Mouse (Mus musculus) granulocyte monocyte progenitor cell, adult 5-6 weeks (primary cell): ENCODE results near the gene Bbs10. TPM values are rescaled to one million over a fixed set of nuclear protein-coding genes. Genes with fewer than 3 reads are reported as not detected.

Experiments used
- ATAC-seq: replicated peaks from 2 replicates; pipeline ENCODE4 v1.8.0; 2016; ENCODE audit warnings: mild to moderate bottlenecking, moderate TSS enrichment, inconsistent platforms; ENCODE audit not compliant: poor library complexity, severe bottlenecking
- total RNA-seq, 2 experiments: library from RNA; stranded (forward) in 1 of 2; stranded (reverse) in 1 of 2; fragments of 200-712, 200-1000 nt in 1 of 2; fragments of >200 nt in 1 of 2; fragmentation: Nextera tagmentation in 1 of 2; gene quantifications; 2 replicates each; pipeline ENCODE4 v1.2.3; 2014 to 2017

Gene Bbs10
- 1.7 and 2.5 TPM in 2 replicates for total RNA-seq (2014; fragmentation: Nextera tagmentation)
- 4.3 and 5.3 TPM in 2 replicates for total RNA-seq (2017)

GRCm38 (mm10) chr10:111298140-111299098, at the start of gene Bbs10:
Gene Bbs10 (plus strand): TSS chr10:111298679.
- peak; percentile 96 for ATAC-seq

- no peak for ATAC-seq
Measured at GRCm38 (mm10) chr10:111250192-111250591, 48.3 kb upstream of the Bbs10 start.

- no peak for ATAC-seq
Measured at GRCm38 (mm10) chr10:111251666-111252065, 46.8 kb upstream of the Bbs10 start.

- ATAC-seq, result no peak
Measured at GRCm38 (mm10) chr10:111255228-111255627, 43.3 kb upstream of the Bbs10 start.

- ATAC-seq, result no peak
Measured at GRCm38 (mm10) chr10:111256156-111256555, 42.3 kb upstream of the Bbs10 start.

- no peak for ATAC-seq
Measured at GRCm38 (mm10) chr10:111257358-111257757, 41.1 kb upstream of the Bbs10 start.

GRCm38 (mm10) chr10:111258256-111258655, 40.2 kb upstream of the Bbs10 start:
- ATAC-seq, result no peak

GRCm38 (mm10) chr10:111271687-111272086, 26.8 kb upstream of the Bbs10 start:
- no peak for ATAC-seq

- no peak for ATAC-seq
Measured at GRCm38 (mm10) chr10:111272905-111273304, 25.6 kb upstream of the Bbs10 start.

GRCm38 (mm10) chr10:111273463-111274088, 24.9 kb upstream of the Bbs10 start:
- no peak for ATAC-seq

GRCm38 (mm10) chr10:111275822-111276221, 22.7 kb upstream of the Bbs10 start:
- ATAC-seq, result no peak

GRCm38 (mm10) chr10:111297631-111298030, 848 bp upstream of the Bbs10 start:
- ATAC-seq, result no peak

GRCm38 (mm10) chr10:111299591-111299990, 1.1 kb downstream of the Bbs10 start:
- ATAC-seq, result no peak

- no peak for ATAC-seq
Measured at GRCm38 (mm10) chr10:111301041-111301440, 2.6 kb downstream of the Bbs10 start.

GRCm38 (mm10) chr10:111302486-111302885, 4.0 kb downstream of the Bbs10 start:
- peak; percentile 21 for ATAC-seq

GRCm38 (mm10) chr10:111308850-111309501, 10.5 kb downstream of the Bbs10 start:
- ATAC-seq, result no peak

- ATAC-seq, result no peak
Measured at GRCm38 (mm10) chr10:111313282-111313681, 14.8 kb downstream of the Bbs10 start.

- ATAC-seq, result no peak
Measured at GRCm38 (mm10) chr10:111314636-111315395, 16.3 kb downstream of the Bbs10 start.

GRCm38 (mm10) chr10:111315940-111316339, 17.5 kb downstream of the Bbs10 start:
- no peak for ATAC-seq

- no peak for ATAC-seq
Measured at GRCm38 (mm10) chr10:111318021-111318420, 19.5 kb downstream of the Bbs10 start.
